Mouse (Mus musculus) heart, postnatal 0 days (tissue): ENCODE results near the gene Gpsm2.

Source experiments
- CTCF ChIP-seq: IDR thresholded peaks from 2 replicates; pipeline ENCODE4 v1.5.1; 2016; ENCODE audit warnings: antibody characterized with exemption, control low read depth, low read depth
- EP300 ChIP-seq: IDR thresholded peaks from 2 replicates; pipeline ENCODE4 v1.6.1; 2016; ENCODE audit warnings: antibody characterized with exemption, low read depth

DNA sequence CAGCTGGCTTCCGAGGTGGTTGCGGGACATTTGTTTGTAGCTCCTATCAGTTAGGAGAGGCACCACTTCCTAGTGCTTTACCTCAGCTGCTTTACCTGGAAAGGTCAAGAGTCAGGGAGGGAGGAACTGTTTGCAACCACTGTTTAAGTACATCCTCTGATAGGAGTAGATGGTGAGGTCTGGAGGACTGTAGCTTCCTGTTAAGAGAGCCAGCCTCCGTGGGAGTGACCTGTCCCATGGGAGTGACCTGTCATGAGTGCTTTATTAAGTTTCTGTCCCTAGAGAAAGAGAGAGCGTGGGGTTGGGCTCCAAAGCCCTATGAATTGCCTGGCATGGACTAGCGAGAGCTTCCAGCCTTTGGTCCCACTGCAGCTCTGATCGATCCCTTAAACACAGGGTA lies 47.4 kb upstream of the Gpsm2 start:
- TF ChIP-seq CTCF (no peak), EP300 (no peak)
